Mouse (Mus musculus) small intestine, adult 10 weeks (tissue): ENCODE results near the gene Csk. TPM values are rescaled to one million over a fixed set of nuclear protein-coding genes. Genes with fewer than 3 reads are reported as not detected.

ENCODE experiments used
- polyA plus RNA-seq: library from polyadenylated mRNA; stranded (reverse); fragments of 350-450 nt; fragmentation: Illumina TruSeq; extraction: RNeasy Lipid Tissue Mini Kit (QIAGEN cat#74804); gene quantifications from one replicate; pipeline ENCODE4 v1.2.3, GENCODE M21; 2014; ENCODE audit warnings: low replicate concordance

Gene Csk
- 3.2 TPM for polyA plus RNA-seq

GRCm38 (mm10) chr9:57653283-57653682 is at the start of gene Csk:
Gene Csk (minus strand): TSS chr9:57653631.

GRCm38 (mm10) chr9:57687751-57688150 is 34.3 kb upstream of the Csk start, which contains the start of gene Cyp1a1:
Gene Cyp1a1 (plus strand): TSS chr9:57687928.

DNA sequence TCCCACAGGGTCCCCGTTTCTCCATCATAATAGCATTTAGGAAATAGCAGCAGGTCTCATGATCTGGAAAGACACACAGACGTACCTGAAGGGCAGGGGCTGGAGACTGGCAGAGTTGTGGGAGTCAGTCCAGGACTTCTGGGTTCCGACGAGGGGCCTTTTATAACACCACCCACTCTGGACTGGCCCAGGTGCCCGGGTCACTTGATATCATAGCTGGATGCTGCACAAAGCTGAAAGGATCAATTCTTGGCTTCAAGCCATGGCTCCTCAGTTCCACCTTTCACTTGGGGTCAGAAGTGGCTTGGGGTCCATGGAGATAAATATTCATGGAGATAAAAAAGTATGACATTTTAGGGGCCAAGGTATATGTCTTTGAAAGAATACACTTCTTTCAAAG is 30.1 kb upstream of the Csk start, which contains the start of gene Cyp1a2:
Cyp1a2 (minus strand) TSS at position 184 of the 400 bp plus-strand sequence.

DNA sequence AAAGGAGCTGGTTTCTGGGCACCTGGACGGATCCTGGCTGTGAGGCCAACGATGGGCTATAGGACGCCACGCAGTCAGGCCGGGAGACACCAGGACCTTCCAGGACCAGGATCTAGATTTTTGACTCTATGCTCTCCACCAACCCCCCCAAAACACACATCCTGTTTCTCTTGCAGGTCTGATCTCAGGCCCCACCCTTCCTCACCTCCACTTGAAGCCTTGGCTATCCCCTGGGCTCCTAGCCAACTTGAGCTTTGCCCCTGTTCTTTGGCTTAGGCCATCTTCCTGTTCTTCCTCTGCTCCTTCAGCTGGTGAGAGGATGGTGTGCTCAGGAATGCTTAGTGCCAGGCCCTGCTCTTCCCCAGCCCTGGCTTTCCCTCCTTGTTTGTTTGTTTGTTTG is 32.8 kb downstream of the Csk start, which contains the start of gene Lman1l:
Lman1l (minus strand) TSS at position 101 of the 400 bp plus-strand sequence.

DNA sequence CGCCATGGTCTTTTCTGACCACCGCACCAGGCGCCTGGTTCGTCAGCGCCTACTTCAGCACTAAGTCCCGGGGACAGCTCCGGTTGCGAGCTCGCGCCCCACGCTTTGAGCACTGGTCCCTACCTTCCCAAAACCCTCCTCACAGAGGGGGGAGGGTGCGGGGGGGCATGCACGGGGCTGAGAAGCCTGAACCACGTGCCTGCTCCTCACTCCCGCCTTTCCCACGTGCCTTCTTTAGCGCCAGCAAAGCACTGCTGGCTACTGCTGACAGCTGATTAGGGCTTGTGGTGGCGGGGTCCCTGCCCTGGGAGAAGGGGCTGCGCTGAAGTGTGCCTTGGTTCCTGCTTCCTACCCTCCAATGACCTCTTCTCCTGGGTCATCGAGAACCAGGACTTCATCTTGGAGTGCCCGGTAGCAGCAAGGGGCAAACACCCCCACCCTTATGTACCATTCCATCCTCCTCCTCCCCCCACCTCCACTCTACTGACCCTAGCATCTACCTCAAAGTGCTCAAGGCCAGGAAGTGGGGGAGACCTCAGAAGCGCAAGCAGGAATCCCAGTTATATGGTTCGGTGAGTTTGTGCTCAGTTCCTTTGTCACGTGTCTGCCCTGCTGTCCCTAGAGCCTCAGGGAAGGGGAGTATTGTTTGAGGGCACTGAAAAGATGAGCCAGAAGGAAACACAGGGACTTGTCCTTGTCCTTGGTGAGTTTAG is 47.1 kb downstream of the Csk start, which contains the start of gene Cplx3:
Cplx3 (minus strand) TSS at position 143 of the 713 bp plus-strand sequence.

DNA sequence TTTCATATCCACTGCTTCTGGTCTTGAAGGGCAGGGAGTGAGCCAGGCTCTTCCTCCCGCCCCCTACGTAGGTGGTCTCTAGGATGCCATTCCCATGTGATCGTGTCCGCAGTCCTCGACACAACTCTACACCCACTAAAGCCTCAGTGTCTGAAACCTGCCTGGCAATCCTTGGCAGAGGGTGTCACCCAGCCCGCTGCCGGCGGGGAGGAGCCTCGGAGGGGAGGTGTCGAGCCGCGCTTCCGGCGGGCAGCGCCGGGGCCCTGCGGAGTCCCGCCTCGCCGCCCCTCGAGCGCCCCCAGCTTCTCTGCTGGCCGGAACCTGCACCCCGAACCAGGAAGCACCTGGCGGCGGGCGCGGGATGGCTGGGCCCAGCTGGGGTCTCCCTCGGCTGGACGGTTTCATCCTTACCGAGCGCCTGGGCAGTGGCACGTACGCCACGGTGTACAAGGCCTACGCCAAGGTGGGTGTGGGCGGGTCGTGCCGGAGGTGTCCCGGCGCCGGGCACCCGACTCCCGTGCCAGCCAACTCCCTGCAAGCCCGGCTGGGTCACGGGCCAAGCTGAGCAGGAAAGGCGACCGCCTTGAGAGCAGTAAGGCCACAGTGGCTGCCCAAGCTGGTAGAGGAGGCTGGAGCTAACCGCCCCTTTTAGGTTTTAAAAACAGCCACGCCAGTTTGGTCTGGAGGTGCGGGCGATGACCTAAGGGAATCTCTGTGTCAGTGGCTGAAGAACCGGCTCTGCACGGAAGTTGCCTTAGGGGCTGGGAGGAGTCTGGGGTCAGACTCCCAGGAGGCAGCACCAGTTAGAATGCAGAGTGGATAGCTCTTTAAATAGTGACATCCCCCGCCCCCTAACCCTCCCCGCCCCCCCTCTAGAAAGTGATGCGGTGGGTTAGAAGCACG is 64.0 kb downstream of the Csk start, which contains the start of gene Ulk3:
Ulk3 (plus strand) TSS at position 229 of the 903 bp plus-strand sequence.

Other genes with a start within 250 kb of the Csk start
- 5.2 TPM for gene Ppcdc, start 213.5 kb downstream of the Csk start, polyA plus RNA-seq
- 31.5 TPM for gene Scamp5, start 185.6 kb downstream of the Csk start, polyA plus RNA-seq
- not detected for gene Rpp25, start 149.6 kb downstream of the Csk start, polyA plus RNA-seq
- 976 TPM for gene Cox5a, start 132.4 kb downstream of the Csk start, polyA plus RNA-seq
- 1.4 TPM for gene Fam219b, start 116.1 kb downstream of the Csk start, polyA plus RNA-seq
- 15.0 TPM for gene Mpi, start 100.9 kb downstream of the Csk start, polyA plus RNA-seq
- gene Scamp2, start 92.7 kb downstream of the Csk start, polyA plus RNA-seq: 22.5 TPM
- 8.7 TPM for gene Ulk3, start 64.2 kb downstream of the Csk start, polyA plus RNA-seq
- gene Cplx3, start 47.4 kb downstream of the Csk start, polyA plus RNA-seq: not detected
- gene Lman1l, start 32.9 kb downstream of the Csk start, polyA plus RNA-seq: not detected
- gene Cyp1a2, start 30.1 kb upstream of the Csk start, polyA plus RNA-seq: not detected
- 25.2 TPM for gene Cyp1a1, start 34.3 kb upstream of the Csk start, polyA plus RNA-seq
- gene Edc3, start 54.9 kb upstream of the Csk start, polyA plus RNA-seq: 3.2 TPM
- 52.7 TPM for gene Clk3, start 112.2 kb upstream of the Csk start, polyA plus RNA-seq
- gene Arid3b, start 183.2 kb upstream of the Csk start, polyA plus RNA-seq: 3.3 TPM